Mouse (Mus musculus) frontal cortex, adult 2 months (tissue): ENCODE measurements around the gene Gdf9. TPM values are rescaled to one million over a fixed set of nuclear protein-coding genes. Genes with fewer than 3 reads are reported as not detected.

Experiments used
- DNase-seq, 2 experiments: peaks; one replicate each; pipeline ENCODE4 v3.0.0; 2022; ENCODE audit warnings: low spot score in 1 of 2; ENCODE audit errors: extremely low spot score in 1 of 2
- polyA plus RNA-seq: library from polyadenylated mRNA; depleted of rRNA; stranded (reverse); fragments of >200 nt; gene quantifications from 2 replicates; pipeline ENCODE4 v1.2.3, GENCODE M21; 2012; rRNA removed

Gene Gdf9
- polyA plus RNA-seq, 1 experiment = 1.9 TPM

DNA sequence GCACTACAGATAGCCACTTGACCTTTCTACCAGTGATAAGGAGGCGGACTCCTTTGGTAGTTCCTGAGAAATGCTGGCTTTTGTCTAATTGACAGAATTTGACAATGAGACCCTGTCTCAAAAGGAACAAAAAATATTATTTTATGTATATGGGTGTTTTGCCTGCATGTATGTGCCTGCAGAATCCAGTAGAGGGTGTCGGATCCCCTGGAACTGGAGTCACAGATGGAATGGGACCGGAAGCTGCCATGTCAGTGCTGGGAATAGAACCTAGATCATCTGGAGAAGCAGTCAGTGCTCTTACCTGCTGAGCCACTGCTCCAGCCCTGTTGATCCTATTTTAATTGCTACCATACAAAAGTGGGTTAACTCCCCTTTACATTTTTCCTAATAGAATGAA is 41.9 kb downstream of the Gdf9 start:
- no peak for DNase-seq

DNA sequence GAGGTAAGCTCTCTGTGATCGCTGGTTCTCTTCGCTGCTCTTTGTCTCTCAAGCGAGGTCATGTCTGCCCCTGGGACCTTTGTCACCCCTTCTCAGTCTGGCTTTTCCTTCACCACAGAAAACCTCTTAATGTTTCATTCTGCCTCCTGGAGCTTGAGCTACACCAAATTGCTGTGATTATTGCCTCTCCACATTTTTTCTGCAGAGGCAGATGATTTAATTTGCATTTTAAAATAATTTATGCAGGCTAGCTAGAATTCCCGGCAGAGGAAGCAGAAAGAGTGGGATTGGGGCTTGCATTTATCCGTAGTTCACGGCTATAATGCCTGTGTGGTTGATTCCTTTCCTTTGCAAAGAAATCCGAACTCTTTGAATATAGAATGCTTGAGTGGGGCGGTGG is 44.8 kb downstream of the Gdf9 start:
- DNase-seq = peak in 1 of 2 experiments; percentile 56

DNA sequence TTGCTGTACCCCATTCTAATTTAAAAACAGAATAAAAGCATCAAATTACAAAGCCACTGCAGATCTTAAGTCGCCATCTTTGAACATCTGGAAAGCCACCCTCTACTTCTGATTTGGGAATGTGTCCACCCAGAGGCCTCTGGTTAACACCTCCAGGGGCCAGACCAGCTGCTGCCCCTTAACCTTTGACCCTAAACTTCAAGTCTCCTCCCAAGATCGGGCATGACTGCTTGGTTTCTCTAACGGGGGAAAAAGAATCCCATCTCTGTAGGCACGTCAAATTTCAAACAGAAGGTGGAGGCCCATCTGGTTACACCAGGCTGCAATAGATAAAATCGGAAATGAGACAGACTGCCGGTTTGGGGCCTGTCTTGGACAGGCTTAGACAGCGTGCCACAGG is 47.0 kb downstream of the Gdf9 start:
- no peak for DNase-seq

DNA sequence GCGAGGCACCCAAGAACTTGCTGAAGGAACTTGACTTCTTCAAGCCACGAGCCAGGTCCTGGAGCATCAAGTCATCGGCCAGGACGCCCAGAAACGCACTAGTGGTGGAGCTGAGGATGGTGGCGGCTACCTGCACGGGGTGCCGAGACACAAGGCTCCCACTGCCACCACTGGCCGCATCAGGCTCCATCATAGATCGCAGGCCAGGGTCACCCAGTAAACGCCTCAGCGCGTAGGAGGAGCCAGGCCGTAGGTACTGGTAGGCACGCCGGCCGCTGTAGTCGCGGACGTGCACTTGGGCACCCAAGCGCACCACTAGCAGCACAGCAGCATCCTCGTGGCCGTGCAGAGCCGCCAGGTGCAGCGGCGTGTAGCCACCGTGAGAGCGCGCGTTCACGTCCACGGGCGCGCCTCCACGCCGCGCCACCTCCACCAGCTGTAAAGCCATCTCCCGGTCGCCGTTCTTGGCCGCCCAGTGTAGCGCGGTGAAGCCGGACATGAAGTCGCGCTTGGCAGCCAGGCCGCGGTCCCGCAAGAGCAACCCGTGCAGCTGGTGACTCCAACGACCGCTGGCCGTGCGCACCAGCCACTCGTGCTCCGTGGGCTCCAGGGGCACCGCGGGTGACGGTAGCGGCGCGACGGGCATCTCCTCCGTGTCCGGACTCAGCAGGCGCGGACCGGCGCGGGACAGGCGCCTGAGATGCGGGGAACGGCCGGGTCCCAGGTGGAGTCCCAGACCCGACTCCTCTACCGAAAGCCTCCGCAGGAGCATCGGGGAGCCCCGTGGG is 47.8 kb downstream of the Gdf9 start:
- DNase-seq = no peak

DNA sequence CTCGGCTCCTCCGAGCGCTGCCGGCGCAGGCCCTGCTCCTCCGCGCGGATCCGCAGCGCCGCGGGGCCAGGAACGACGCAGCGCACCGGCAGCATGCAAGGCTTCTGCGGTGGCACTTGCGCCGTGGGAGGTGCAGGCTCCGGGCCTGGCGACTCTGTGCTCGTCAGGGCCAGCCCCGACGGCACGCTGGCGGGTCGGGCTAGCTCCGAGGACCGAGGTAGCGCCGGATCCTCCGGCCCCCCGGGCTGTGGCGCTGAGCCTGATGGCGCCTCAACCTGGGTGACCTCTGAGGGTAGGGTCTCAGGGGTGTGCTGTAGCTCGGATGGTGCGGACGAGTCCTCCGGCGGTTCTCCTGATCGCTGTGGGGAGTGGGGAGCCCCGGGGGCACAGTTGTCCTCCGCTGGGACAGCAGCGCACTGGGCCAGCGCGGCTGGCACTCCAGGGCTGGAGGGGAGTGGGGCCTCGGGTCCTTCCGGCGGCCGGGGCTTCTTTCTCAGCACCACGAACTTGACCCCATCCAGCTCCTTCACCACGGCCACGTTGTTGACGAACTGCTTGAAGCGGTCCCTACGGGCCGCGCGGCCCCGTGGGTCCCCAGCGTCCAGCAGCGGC is 48.5 kb downstream of the Gdf9 start:
- peak in 1 of 2 experiments; percentile 48 for DNase-seq

DNA sequence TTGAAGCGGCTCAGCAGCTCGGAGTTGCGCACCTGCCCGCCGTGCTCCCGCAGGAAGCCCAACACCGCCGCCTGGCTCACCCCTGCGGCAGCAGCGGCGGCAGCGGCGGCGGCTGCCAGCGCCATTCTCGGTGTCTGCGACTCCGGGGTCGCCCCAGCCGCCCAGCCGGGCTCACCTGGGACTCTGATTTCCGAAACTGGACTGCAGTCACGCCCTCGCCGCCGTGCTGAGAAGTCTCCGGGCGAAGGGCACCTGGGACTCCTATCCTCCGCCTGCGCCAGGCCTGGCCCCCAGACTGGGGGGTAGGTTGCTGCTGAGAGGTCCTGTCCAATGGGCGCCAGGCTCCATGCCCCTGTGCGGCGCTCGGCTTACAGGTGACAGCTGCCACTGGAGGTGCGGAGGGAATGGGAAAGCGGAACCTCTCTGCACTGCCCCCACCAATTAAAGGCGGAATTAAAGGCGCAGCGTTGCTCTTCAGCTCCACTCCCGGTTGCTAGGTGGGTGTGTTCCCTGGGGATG is 49.0 kb downstream of the Gdf9 start, which contains the start of the genes Gm9945 and Sowaha:
Gm9945 (plus strand) TSS at position 384 of the 519 bp plus-strand sequence.
Sowaha (minus strand) TSS at position 492 of the 519 bp plus-strand sequence.
- peak in 1 of 2 experiments; percentile 84 for DNase-seq

DNA sequence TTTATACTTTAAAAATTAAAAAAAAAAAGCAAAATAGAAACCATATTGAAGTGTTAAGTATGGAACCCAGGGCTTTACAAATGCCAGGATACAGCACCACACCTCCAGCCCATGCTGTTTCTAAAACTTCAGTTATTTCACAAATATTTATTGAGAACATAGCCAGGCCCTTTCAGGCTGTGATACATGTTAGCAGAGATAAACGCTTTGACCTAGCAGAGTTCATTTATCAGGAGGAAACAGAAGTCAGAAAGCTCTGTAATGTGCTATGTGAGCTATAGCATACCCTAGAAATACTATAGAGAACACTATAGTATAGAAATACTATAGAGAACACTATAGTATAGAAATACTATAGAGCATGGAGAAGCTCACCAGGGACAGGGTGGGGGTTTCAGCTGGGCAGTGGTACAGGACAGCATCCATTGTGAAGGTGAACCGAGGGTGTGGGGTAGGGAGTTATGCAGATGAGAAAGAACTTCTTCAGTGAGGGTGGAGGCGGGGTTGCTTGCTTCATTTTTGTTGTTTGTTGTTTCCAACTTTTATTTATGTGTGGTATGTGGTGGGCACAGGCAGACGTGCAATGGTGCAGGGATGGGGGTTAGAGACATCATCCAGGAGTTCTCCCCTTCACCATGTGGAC is 50.4 kb downstream of the Gdf9 start:
- DNase-seq = no peak

DNA sequence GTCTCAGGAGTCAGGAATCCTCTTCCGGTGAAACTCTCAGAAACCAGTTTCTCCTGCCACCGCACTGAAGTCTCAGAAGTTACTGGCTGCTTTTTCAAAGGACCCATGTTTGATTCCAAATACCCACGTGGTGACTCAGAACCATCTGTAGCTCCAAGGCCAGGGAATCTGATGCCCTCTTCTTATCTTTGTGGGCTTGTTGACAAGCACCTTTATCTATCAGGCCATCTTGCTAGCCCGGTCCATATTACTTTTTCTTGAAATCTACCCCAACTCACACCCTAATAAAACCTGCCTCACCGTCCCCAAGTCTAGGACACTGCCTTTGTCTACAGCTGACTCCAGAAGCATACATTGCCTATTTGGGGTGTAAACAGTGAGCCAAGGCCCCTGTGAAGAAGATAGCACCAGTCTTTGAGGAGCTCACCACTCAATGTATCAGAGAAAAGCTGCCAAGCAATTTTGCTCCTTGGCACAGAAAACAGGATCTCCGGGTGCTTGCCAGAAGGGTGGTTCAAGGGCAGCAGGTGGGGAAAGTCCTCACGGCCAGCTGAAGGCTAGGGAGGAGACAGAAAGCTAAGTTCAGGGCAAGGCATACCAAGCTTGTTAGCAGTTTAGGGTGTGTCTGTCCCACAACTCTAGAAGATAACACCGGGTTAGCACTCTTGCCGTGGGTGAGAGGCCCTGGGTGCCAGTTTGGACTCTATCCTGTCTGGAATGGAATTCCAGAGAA is 52.5 kb downstream of the Gdf9 start:
- no peak for DNase-seq

DNA sequence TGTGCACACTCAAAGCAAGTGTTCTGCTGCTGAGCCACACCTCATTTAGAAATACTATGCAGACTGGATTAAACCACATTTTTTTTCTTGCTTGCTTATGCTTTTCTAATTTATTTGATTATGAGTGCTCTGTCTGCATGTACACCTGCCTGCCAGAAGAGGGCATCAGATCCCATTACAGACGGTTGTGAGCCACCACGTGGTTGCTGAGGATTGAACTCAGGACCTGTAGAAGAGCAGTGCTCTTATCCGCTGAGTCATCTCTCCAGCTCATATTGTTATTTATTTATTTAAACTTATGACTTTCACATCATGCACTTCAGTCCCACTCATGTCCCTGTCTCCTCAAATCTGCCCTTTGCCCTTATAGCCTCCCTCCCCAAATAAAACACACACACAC is 54.9 kb downstream of the Gdf9 start:
- no peak for DNase-seq

DNA sequence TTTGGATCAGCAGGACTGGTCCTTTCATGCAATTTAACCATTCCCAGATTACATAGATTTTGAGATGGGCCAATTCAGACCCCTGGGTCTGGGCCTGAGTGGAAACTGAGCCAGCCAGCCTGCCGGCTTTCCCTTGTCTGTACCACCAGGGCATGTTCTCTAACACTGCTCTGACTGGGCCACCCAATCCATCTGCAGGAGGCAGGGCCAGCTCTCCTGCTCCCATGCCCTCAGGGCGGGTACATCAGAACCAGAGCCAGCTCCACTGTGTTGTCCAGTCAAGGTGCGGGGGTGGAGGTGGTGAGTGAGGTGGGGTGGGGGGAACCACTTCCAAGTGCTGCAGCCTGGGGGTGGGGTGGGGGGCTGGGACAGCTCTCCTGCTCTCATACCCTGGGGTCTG is 55.5 kb downstream of the Gdf9 start:
- no peak for DNase-seq

DNA sequence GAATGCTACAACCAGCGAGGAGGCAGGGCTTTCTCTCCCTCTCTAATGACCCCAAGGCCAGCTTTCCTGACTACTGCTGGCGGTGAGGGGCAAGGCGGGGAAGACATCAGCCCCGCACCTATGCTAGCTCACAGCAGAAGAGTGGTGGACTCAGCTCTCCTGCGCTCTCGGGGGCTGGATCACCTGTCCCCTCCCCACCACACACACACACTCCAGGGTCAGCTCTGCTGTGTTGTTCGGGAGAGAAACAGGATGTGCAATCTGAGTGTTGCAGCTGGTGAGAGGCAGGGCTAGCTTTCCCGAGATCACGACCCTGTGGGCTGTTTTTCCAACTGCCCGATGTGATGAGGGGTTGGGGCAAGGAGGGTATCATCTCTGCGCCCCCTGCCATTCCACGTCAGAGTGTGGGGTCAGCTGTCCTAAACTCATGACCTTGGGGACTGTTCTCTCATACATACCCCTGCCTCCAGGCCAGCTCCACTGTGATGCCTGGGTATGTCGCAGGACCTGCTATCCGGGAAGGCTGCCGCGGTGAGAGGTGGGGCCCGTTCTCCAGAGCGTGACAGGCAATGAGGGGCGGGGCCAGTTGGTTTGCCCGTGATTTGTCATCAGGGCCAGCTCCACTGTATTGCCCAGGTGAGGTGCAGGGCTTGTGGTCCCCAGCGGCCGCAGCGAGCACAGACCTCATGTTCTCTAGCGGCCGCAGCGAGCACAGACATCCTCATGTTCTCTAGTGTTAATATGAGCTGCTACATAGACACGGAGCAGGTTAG is 56.2 kb downstream of the Gdf9 start:
- no peak for DNase-seq

Other genes with a start within 250 kb of the Gdf9 start
- 82.5 and 92.5 TPM in 2 replicates for gene Hspa4, start 130.6 kb upstream of the Gdf9 start, polyA plus RNA-seq
- 10.9 and 11.0 TPM in 2 replicates for gene Zcchc10, start 106.3 kb upstream of the Gdf9 start, polyA plus RNA-seq
- gene Aff4, start 80.2 kb upstream of the Gdf9 start, polyA plus RNA-seq = 42.9 and 48.5 TPM in 2 replicates
- gene Leap2, start 7.9 kb upstream of the Gdf9 start, polyA plus RNA-seq = not detected in 2 replicates
- gene Uqcrq, start 192 bp upstream of the Gdf9 start, polyA plus RNA-seq = 372 and 396 TPM in 2 replicates
- gene Gm10447, start 26.1 kb downstream of the Gdf9 start, polyA plus RNA-seq = 0.08 and 0.10 TPM in 2 replicates
- 7.4 and 8.1 TPM in 2 replicates for gene Shroom1, start 26.2 kb downstream of the Gdf9 start, polyA plus RNA-seq
- gene Gm9837, start 39.5 kb downstream of the Gdf9 start, polyA plus RNA-seq = not detected in 2 replicates
- 0.42 and 0.46 TPM in 2 replicates for gene Gm9945, start 49.1 kb downstream of the Gdf9 start, polyA plus RNA-seq
- 42.7 and 43.3 TPM in 2 replicates for gene Sowaha, start 49.3 kb downstream of the Gdf9 start, polyA plus RNA-seq
- gene Sept8, start 88.2 kb downstream of the Gdf9 start, polyA plus RNA-seq = 271 and 280 TPM in 2 replicates
- gene Kif3a, start 136.4 kb downstream of the Gdf9 start, polyA plus RNA-seq = 97.5 and 104 TPM in 2 replicates
- gene Il4, start 187.6 kb downstream of the Gdf9 start, polyA plus RNA-seq = not detected in 2 replicates
- gene Il13, start 203.7 kb downstream of the Gdf9 start, polyA plus RNA-seq = not detected in 2 replicates